Mouse (Mus musculus) heart, adult 9 months (tissue): Measurements from ENCODE around the gene Acads.
A peak's percentile ranks its signal among the peaks of the same experiment; 100 is the strongest.
"Not testable (repeated sequence)": the region's sequence is repeated elsewhere in the genome, so short reads cannot be mapped to it uniquely, and the experiment has no call there.

ENCODE experiments used
- DNase-seq, 2 experiments: peaks; one replicate each; pipeline ENCODE4 v3.0.0; 2022; ENCODE audit warnings: low spot score in 2 of 2

Acads gene

DNA sequence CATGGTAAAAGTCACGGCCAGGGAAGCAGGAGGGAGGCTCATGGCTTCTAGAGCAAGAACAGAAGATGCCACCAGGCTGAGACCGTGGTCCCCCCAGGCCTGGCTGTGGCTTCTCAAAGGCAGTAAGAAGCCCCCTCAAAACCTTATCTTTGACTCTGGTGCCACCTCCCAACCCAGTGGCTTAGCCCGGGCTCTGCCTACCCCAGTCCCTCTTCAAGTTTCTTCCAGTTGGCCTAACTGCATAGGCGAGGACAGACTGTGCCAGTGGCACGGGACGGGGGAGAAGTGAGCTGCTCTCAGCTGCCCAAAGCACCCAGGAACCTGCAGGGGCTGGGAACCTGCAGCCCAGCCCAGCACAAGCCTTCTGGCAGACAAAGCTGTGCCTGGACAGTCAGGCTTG is 5.5 kb upstream of the Acads start:
- no peak for DNase-seq

DNA sequence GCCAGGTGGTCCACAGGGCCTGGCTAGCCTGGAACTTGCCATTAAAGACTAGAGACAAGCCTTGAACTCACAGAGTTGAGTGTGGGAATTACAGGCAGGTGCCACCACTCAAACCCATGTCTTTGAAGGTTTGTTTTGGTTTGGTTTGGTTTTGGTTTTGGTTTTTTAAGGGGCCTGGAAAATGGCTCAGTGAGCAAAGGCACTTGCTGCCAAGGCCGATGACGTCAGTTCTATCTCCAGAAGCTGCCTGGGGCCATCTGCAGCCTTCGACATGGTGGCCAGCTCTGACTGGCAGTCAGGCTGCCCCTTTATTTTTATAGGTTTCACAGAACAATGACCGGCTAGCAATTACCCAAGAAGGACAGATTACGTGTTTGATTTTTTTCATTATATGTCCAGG is 1.8 kb upstream of the Acads start:
- no peak for DNase-seq

DNA sequence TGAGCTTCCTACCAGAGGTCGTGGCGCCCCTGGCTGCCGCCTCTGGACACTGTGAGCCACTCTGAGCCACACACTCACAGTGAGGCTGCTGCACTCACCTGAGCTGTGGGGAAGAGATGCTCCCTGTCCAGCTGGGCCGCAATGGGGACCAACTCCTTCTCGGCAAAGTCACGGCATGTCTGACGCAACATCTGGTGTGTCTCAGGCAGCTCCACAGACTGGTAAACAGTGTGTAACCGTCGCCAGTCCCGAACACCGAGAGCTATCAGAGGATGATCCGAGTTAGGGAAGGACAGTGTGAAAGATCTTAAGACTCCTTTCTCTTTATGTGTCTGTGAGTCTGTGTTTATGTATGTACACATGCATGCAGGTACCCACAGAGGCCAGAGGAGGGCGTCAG is 1.7 kb downstream of the Acads start:
- DNase-seq: no peak

DNA sequence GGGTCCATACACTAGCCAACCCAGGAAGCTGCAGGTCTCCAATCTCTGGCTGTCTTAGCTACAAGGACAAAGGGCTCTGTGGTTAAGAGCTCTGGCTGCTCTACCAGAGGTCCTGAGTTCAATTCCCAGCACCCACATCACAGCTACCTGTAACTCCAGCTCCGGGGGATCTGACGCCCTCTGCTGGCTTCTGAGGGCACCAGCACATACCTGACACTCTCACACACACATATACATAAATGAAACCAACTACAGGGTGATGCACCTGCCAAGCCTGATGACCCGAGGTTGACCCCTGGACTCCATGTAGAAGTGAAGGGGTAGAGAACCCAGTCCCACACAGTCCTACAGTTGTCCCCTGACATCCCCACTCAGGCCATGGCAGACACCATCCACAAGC is 2.7 kb downstream of the Acads start:
- DNase-seq: no peak

DNA sequence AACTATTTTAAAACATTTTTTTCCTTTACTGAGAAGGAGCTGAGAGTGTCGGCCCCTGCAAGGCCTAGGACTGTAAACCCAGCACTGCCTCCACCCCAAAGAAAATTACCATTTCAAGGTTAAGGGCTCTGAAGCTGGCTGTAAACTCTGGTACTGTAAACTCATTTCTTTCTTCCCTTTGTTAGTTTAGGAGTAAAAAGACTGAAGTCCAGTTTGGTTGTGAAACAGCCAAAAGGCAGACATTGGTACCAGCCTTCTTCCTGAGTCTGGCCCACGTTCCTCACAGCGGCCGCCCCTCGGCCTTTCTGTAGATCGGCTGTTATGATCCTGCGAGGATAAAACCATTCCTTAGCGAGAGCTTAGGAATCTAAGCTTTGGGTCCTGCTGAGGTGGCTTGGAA is 4.6 kb downstream of the Acads start:
- DNase-seq: no peak

DNA sequence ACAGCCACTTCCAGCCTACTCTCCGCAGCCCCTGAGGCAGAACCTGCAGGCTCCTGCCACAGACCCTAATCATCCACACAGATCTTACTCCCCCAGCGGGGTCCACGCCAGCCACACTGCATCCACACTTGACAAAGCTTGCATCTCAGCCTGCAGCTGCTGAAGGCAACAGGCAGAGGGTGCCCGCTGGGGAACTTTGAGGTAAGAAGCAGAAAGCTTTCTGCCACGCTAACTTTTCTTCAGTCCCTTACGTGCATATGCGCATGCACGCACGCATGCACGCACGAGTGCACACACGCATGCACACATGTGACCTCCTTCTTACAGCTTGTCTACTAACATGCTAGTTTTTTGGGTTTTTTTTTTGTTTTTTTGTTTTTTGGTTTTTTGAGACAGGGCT is 5.9 kb downstream of the Acads start:
- no peak for DNase-seq

DNA sequence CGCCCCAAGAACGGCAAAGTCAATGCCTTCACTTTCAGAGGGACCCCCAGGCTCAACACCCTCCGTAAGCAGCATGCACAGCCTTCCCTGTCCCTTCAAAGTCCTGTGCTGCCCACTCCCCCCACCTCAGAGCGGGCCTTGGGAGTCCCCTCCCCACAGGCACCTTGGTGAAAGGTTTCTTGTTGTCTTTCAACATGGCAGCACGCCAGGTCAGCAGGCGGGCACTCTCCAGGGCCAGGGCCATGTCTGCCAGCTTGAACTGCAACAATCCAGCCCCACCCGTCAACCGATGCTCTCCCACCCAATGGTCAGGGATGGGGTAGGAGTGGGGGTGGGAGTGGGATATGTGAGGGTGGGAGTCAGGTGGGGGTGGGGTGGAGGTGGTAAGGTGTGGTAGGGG is 8.0 kb downstream of the Acads start:
- DNase-seq: no peak

DNA sequence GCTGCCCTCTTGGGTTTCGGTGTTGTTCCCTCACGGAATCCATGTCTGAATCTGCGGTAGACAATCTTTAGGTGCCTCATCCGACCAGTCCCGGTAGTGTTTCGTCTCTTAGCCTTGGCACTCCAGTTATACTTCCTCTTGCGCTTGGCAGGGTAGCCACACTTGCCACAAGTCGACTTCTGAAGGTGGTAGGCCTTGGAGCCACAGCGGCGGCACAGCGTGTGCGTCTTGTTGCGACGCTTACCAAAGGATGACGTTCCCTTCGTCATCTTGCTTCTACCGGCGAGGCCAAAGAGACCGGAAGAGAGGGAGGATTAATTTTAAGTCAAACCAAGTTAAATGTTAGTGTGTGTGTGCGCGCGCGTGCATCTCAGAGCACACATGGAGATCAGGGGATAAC is 15.9 kb downstream of the Acads start:
- DNase-seq: not testable (repeated sequence)

DNA sequence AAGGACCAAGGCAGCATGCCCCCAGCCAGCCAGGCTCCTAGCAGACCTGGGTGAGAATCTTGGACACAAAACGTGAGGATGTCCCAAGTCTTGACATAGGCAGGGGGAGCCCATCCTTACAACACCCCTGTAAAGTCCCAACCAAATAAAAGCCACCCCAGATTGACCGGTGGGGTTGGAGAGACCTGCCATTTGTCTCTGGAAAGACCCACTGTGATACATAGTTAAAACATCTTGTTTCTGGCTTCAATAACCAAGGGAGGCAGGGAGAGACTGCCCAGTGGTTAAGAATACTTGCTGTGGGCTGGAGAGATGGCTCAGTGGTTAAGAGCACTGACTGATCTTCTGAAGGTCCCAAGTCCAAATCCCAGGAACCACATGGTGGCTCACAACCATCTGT is 16.9 kb downstream of the Acads start:
- DNase-seq: no peak

DNA sequence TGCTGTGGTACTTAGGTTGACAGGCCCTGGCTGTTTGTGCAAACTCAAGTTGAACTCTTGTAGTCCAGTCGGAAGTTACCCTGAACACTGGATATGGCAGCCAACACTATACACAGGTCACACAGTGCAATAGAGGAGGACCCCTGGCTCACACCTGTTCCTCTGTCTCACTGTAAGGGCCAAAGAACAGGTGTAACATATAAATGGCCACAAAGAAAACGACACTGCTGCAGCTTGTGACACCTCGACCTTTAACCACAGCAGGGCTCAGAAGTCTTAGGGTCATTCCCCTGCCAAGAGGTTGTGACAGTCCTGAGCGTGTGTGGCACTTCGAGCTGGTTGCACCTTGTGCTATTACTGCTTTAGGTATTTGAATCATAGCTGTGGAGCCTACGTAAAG is 18.7 kb downstream of the Acads start:
- DNase-seq: no peak

DNA sequence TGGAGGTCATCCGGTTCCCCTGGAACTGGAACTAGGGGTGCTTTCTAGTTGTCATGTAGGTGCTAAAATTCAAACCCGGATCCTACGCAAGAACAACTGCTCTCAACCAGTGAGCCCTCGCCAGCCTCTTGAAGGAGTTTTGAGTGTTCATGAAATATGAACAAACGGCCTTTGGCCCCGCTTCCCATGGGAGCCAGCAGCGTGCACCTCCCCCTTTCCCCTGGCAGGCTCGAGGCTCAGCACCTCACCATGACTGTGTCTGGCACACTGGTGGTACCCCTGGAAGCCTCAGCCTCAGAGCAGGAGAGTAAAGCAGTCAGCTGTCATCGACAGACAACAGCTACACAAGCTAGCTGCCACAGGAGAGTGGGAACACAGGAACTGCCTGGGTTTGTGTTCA is 19.2 kb downstream of the Acads start:
- no peak for DNase-seq

DNA sequence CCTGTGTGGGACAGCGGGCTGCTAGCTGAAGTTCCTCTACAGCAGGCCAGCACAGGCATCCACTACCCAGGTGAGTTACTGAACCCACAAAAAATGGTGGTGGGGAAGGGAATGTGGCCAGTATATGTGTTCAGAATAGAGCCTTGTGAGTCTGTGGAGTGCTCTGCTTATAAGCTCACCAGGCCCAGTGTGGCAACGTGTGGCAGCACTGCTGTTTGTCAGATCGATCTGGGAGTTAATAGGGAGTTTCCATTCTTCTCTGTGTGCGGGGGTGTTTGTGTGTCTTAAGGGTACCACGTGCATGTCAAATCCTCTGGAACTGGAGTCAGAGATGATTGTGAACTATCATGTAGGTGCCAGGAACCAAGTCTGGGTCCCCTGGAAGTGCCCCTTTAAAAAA is 19.6 kb downstream of the Acads start:
- DNase-seq: no peak

DNA sequence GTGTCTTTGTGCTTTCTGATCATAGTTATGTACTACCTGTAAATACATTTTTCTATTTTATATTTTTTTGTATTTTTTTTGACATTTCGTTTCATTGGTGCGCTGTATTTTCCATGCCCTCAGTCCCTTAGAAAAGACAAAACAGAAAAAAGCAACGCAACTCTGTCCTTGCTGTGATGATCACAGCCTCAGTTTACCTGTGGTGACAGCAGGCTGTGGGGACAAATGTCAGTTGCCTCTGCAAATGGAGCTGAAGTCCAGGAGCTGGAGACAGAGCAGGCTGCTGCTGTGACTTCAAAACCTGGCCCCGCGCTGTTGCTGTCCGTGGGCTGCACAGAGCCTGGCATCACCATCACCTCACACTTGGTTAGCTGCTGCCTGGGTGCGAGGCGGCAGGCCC is 21.0 kb downstream of the Acads start, which contains the start of gene Gm10401:
Gm10401 (minus strand) TSS at position 101 of the 400 bp plus-strand sequence.
- DNase-seq: no peak

DNA sequence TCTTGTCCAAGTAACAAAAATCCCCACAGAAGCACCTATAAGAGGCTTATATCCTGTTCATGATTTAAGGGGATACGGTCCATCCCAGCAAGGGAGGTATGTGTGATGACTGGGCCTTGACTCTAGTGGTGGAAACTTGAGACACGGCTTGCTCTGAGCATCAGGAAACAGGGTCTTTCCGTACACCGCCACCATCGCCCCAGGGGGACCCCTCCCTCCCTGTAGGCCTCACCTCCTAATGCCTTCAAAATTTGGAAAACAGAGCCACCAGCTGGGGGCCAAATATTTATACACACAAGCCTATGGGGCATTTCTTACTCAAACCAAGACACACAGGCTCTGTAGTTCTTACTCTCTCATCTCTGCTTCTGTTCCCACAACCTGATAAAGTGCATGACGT is 27.4 kb downstream of the Acads start:
- no peak for DNase-seq

DNA sequence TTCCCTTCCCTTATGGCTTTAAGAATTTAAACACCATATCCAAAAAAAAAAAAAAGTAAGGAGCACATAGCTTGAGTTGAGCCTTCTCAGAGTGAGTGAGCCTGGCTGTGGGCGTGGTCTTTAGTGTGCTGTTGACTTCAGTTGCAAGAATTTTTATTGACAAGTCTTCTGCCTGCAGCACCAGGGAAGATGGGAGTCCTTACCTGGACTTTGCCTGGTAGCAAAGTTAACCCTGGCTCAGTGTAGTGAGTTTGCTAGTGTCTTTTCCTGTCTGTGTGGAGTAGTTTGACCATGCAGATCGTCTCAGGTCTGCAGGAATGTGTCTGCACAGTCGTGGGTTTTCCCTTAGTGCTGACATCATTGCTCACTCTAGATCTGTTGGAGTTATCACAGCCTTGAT is 28.1 kb downstream of the Acads start:
- no peak for DNase-seq

DNA sequence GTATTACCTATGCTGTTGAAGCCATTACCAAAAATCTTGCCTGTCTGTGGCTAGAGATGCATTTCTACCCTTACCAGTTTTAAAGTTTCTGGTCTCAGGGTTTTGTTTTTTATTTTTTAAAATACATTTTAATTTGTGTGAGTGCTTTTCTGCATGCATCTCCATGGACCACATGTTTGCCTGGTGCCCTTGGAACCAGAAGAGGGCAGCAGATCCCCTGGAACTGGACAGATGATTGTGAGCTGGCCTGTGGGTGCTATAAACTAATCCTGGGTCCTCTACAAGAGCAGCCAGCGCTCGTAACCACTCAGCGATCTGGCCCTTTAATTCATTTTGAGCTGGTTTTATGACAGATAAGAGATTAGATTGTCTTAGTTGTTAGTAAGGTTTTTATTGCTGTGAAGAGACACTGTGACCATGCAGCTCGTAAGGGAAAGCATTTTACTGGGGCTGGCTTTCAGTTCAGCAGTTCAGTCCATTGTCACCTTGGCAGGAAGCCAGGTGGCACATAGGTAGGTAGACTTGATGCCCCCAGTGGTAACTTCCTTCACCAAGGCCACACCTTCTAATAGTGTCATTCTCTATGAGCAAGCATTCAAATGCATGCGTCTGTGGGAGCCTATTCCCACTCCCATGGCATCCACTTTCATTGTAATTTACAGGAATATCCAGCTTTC is 29.4 kb downstream of the Acads start:
- DNase-seq: no peak

DNA sequence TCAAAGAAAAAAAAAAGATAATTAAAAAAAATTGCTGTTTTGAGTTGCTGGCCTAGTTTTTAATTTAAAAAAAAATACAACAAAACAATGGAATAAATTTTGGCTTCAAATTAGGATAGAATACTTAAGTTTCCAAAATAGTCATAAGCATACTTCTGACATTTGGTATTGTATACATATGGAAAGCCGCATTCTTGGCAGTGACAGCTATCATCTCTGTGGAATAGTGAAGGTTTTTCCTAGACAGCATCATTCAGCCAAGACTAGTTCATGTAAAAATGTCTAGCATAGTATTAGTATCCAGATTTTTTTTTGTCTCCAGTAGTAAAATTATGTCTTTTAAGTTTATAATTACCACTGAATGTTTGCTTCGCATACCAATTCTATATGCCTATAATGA is 33.5 kb downstream of the Acads start:
- no peak for DNase-seq

DNA sequence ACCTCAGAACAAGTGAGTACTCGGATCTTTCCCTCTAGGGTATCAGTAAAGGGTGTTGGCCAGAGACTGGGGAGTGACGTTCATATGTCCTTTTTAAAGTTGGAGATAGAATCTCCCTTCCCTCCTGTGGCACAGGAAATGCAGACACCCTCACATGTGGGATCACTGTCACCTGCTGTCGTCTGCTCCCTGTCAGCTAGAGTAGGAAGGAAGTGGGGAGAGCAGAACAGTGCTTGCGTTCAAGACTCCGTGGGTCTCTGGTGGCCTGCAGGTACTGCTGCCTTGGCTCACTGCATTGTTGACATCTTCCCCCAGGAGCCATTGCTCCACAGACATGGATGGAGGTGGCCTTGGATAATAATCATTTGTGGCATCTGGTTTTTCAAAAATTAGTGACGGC is 35.7 kb downstream of the Acads start:
- DNase-seq: no peak

DNA sequence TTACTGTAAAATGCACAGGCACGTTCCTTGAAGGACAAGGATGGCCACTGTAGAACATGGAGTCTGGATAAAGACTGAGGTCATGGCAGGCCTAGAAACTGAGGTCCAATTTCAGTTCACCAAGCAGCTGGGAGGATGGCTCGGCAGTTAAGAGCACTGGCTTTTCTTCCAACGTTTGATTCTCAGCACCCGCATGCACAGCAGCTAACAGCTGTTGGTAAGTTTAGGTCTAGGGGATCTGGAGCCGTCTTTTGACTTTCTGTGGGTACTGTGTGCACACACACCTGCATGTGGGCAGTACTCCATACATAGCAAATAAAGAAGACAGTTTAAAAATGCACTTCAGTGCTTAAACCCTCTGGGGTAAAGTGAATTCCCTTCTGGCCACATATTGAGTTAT is 37.5 kb downstream of the Acads start:
- no peak for DNase-seq

DNA sequence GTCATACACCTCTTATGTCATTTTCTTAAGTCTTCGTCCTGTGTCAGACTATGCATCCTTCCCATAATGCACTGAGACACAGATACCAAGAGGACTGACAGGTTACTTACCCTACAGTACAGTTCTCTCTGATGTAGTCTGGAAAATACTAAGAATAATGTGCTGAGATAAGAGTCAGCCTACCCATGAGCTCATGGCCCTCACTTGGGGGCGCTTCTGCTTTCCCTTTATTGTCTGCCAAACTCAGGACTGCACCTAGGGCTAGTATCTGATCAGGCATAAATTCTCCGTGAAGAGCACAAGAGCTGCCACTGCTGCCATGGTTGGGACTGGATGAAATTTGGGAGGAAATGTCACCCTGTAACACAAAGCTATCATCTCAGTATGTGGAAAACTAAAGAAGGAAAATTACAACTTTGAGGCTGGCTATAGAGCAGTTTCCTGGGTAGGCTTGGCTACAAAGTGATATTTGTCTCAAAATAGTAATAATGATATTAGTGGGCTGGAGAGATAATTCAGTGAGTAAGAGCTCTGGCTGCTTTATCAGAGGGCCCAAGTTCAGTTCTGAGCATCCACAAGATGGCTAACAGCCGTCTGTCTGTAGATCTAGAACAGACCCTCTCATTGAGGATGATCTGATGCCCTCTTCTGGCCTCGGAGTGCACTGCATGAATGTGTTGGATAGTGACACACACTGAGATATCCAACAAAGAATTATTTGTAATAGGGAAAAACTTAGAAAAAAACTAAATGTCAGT is 42.8 kb downstream of the Acads start:
- DNase-seq: peak; percentile 18 to 57

DNA sequence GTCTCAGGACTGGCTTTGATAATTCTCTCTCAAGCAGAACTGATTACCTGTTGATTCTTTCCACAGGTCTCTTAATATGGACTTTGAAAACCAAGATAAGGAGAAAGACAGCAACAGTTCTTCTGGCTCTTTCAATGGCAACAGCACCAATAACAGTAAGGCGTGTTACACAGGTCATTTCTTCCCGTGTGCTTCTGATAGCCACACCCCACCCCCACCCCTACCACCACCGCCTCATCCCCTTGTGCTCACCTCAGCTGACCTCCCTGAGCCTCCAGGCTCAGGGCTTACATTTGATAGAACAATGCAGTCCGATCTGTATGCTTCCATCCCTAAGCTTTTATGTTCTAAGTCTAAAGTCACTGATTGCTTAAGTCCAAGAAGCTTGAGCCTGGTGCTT is 44.4 kb downstream of the Acads start:
- DNase-seq: no peak

DNA sequence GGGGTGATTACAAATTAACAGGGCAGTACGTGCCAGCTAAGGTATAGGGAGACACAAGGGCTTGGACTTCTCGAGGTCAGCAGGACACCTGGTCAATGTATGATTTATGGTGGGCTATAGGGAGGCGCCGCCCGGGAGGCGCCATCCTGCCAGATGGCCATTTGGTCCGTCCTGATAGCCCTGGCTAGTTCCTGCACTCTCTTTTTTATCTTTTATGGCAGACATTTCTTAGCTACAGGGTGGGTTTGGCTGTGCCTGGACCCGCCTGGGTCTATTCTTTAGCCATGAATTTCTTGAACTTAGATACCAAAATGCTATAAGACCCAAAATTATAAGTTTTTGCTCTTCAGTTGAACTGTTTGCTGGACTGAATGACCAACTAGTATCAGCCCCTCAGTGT is 45.8 kb downstream of the Acads start:
- DNase-seq: not testable (repeated sequence)

DNA sequence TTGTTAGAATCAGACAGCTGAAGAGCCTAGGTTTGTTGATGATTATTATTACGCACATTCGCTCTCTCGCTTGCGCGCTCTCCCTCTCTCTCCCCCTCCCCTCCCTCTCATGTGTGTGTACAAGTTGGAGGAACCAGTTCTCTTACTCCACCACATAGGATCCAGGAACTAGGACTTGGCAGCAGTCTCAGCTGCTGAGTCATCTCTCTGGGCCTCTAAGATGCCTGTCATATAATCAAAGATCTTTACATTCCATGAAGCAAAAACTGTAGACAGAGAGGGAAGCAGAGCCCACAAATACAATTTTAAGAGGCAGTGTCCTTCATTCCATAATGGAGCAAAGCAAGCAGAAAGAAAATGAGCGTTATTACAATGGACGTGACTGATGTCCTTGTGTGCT is 47.0 kb downstream of the Acads start:
- peak; percentile 31 to 43 for DNase-seq
